Comparison of ENCODE assay signal across 21 mouse cellular contexts in the genomic region with DNA sequence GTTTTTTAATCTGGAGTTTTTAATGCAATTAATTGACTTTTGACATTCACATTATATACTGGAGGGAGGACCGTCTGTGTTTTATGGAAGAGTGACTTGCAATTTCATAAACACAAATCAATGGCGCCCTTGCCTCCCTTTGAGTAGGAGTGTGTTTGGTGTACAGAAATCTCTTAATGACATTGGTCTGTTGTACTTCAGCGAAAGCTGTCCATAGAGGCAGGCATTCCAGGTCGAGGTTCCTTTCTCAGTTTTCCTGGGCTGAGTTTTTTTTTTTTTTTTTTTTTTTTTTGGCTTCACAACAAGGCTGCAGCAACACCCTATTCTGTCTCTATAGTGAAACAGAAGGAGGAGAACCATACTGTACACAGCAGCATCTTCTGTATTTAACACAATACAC.
DNase-seq lines count a peak whose midpoint lies in the region; ATAC-seq lines count a peak whose summit lies in the region.
"Had no signal": no experiment of that assay in that cellular context is flagged by ENCODE, and none has a peak within 500 bp of the region (broad histone marks: within the 10 kb centered on the region; RNA-seq: fewer than 3 reads in every experiment).

No protein-coding gene starts in this region.

- no peak for DNase-seq in frontal cortex, postnatal 10 days (ENCODE audit: low spot score in 2 of 2)
- DNase-seq in neural tube, embryonic 10.5 days (ENCODE audit: extremely low spot score, low spot score): no peak
- no peak for DNase-seq in adrenal gland, postnatal 25 days
- DNase-seq: adrenal gland, postnatal 36 days; B cell, adult 2 months; gastrocnemius, postnatal 36 days; kidney, adult 11 months; kidney, postnatal 10 days; lung, embryonic 14.5 days; right cerebral cortex, postnatal 14 days; thymus, adult 2 months had no signal

- no peak overlapping the region for H3K9ac ChIP-seq in neural tube, embryonic 13.5 days
- H3K9ac ChIP-seq in forebrain, embryonic 12.5 days: no peak overlapping the region
- H3K9ac ChIP-seq in kidney, embryonic 16.5 days (replicated peaks; ENCODE audit: low read length): no peak overlapping the region
- H3K9ac ChIP-seq: hindbrain, embryonic 12.5 days; liver, embryonic 12.5 days; lung, embryonic 14.5 days; stomach, embryonic 15.5 days had no signal

- ATAC-seq in frontal cortex, adult (ENCODE audit: low TSS enrichment): 0 out of 2 replicates have a peak, but pooled peaks have one; percentile 12
- ATAC-seq in neural tube, embryonic 13.5 days (ENCODE audit: low read depth): no peak
- ATAC-seq in forebrain, embryonic 12.5 days (ENCODE audit: low FRiP score): no peak
- no peak for ATAC-seq in kidney, embryonic 16.5 days (ENCODE audit: low FRiP score, low TSS enrichment)
- ATAC-seq: activated CD4-positive, CD25-positive, alpha-beta regulatory T cell, adult 4 months; liver, embryonic 12.5 days; midbrain, embryonic 16.5 days; Patski had no signal

- H3K27me3 ChIP-seq in neural tube, embryonic 13.5 days: no peaks in the 10 kb centered on the region
- H3K27me3 ChIP-seq in forebrain, embryonic 12.5 days: no peaks in the 10 kb centered on the region
- peaks cover 10% of the 10 kb centered on the region for H3K27me3 ChIP-seq in kidney, embryonic 16.5 days (ENCODE audit: insufficient read depth, low read length)
- H3K27me3 ChIP-seq: hindbrain, embryonic 12.5 days; liver, embryonic 12.5 days; stomach, embryonic 15.5 days had no signal

- no peak overlapping the region for H3K4me3 ChIP-seq in neural tube, embryonic 13.5 days
- H3K4me3 ChIP-seq in forebrain, embryonic 12.5 days (replicated peaks): no peak overlapping the region
- no peak overlapping the region for H3K4me3 ChIP-seq in kidney, embryonic 16.5 days (ENCODE audit: low read length)
- H3K4me3 ChIP-seq: hindbrain, embryonic 12.5 days; liver, embryonic 12.5 days; stomach, embryonic 15.5 days had no signal

- WGBS in neural tube, embryonic 13.5 days: 39% methylated on average over 4 of the region's 4 CpGs
- WGBS in forebrain, embryonic 12.5 days: 32% methylated on average over 4 of the region's 4 CpGs
- WGBS in kidney, embryonic 16.5 days: 51% methylated on average over 4 of the region's 4 CpGs

- peaks cover 10% of the 10 kb centered on the region for H3K4me1 ChIP-seq in neural tube, embryonic 13.5 days (replicated peaks)
- H3K4me1 ChIP-seq in forebrain, embryonic 12.5 days: peaks cover 10% of the 10 kb centered on the region
- H3K4me1 ChIP-seq in kidney, embryonic 16.5 days (ENCODE audit: insufficient read depth, low read length): no peaks in the 10 kb centered on the region
- H3K4me1 ChIP-seq: hindbrain, embryonic 12.5 days; liver, embryonic 12.5 days; stomach, embryonic 15.5 days had no signal

- H3K36me3 ChIP-seq in neural tube, embryonic 13.5 days: no peaks in the 10 kb centered on the region
- no peaks in the 10 kb centered on the region for H3K36me3 ChIP-seq in forebrain, embryonic 12.5 days (replicated peaks)
- no peaks in the 10 kb centered on the region for H3K36me3 ChIP-seq in kidney, embryonic 16.5 days (ENCODE audit: insufficient read depth, low read length)
- H3K36me3 ChIP-seq: hindbrain, embryonic 12.5 days; liver, embryonic 12.5 days; stomach, embryonic 15.5 days had no signal

- 0 out of 2 replicates have a peak overlapping the region, but pooled peaks have one; percentile 35 for H3K27ac ChIP-seq in neural tube, embryonic 13.5 days (replicated peaks)
- peak overlapping the region; percentile 79 for H3K27ac ChIP-seq in forebrain, embryonic 12.5 days
- no peak overlapping the region for H3K27ac ChIP-seq in kidney, embryonic 16.5 days (ENCODE audit: low read length)
- H3K27ac ChIP-seq: hindbrain, embryonic 12.5 days; liver, embryonic 12.5 days; stomach, embryonic 15.5 days had no signal

- H3K9me3 ChIP-seq in neural tube, embryonic 13.5 days: no peaks in the 10 kb centered on the region
- H3K9me3 ChIP-seq in forebrain, embryonic 12.5 days: no peaks in the 10 kb centered on the region
- no peaks in the 10 kb centered on the region for H3K9me3 ChIP-seq in kidney, embryonic 16.5 days (ENCODE audit: low read length)
- H3K9me3 ChIP-seq: hindbrain, embryonic 12.5 days; liver, embryonic 12.5 days; stomach, embryonic 15.5 days had no signal

- H3K4me2 ChIP-seq in neural tube, embryonic 13.5 days: no peak overlapping the region
- H3K4me2 ChIP-seq in forebrain, embryonic 12.5 days: no peak overlapping the region
- no peak overlapping the region for H3K4me2 ChIP-seq in kidney, embryonic 16.5 days (replicated peaks; ENCODE audit: low read depth, low read length)
- H3K4me2 ChIP-seq: hindbrain, embryonic 12.5 days; liver, embryonic 12.5 days; lung, embryonic 14.5 days; stomach, embryonic 15.5 days had no signal
